Mouse (Mus musculus) heart, embryonic 14.5 days (tissue): ENCODE data around the gene E2f6. TPM values are rescaled to one million over a fixed set of nuclear protein-coding genes. Genes with fewer than 3 reads are reported as not detected.
A peak's percentile ranks its signal among the peaks of the same experiment; 100 is the strongest.

Experiments
- ATAC-seq: fragments of 200-750 bp; cut with Nextera tagmentation; 2 replicates; pipeline ENCODE4 v1.8.0; 2017; ENCODE audit warnings: low read depth, moderate TSS enrichment; ENCODE audit not compliant: insufficient number of reproducible peaks, insufficient read depth, low FRiP score
- H3K27ac ChIP-seq, 2 experiments: fragments of 200-500 bp in 1 of 2; fragments of 300-500 bp in 1 of 2; sonication (generic) in 1 of 2; replicated peaks in 1 of 2; 2 replicates each; pipeline ENCODE4 v1.5.1; 2012 to 2014; ENCODE audit warnings: low read depth in 2 of 2, low read length in 2 of 2, control low read depth in 1 of 2, mild to moderate bottlenecking in 1 of 2, mixed read lengths in 1 of 2; ENCODE audit not compliant: control insufficient read depth in 1 of 2, insufficient read depth in 1 of 2
- H3K27me3 ChIP-seq: fragments of 300-500 bp; sonication (generic); 2 replicates; pipeline ENCODE4 v1.6.1; 2014; ENCODE audit warnings: mild to moderate bottlenecking, low read length, control low read depth; ENCODE audit not compliant: control insufficient read depth, insufficient read depth
- H3K36me3 ChIP-seq: fragments of 300-500 bp; sonication (generic); 2 replicates; pipeline ENCODE4 v1.6.1; 2014; ENCODE audit warnings: mild to moderate bottlenecking, control low read depth, low read length, mixed read lengths; ENCODE audit not compliant: control insufficient read depth, insufficient read depth
- H3K4me1 ChIP-seq, 2 experiments: fragments of 200-500 bp in 1 of 2; fragments of 300-500 bp in 1 of 2; sonication (generic) in 1 of 2; 2 replicates each; pipeline ENCODE4 v1.6.1; 2012 to 2014; ENCODE audit warnings: low read length in 2 of 2, control low read depth in 1 of 2, mixed read lengths in 1 of 2; ENCODE audit not compliant: control insufficient read depth in 2 of 2, insufficient read depth in 2 of 2
- H3K4me2 ChIP-seq: fragments of 300-500 bp; sonication (generic); 2 replicates; pipeline ENCODE4 v1.6.1; 2014; ENCODE audit warnings: mild to moderate bottlenecking, low read length
- H3K4me3 ChIP-seq, 2 experiments: fragments of 200-500 bp in 1 of 2; fragments of 300-500 bp in 1 of 2; sonication (generic) in 1 of 2; 2 replicates each; pipeline ENCODE4 v1.5.1; 2012 to 2014; ENCODE audit warnings: low read length in 2 of 2, mild to moderate bottlenecking in 2 of 2, control low read depth in 1 of 2, low read depth in 1 of 2, moderate library complexity in 1 of 2; ENCODE audit not compliant: control insufficient read depth in 1 of 2, insufficient read depth in 1 of 2
- H3K9ac ChIP-seq: fragments of 300-500 bp; sonication (generic); 2 replicates; pipeline ENCODE4 v1.6.1; 2014; ENCODE audit warnings: mild to moderate bottlenecking, low read length
- H3K9me3 ChIP-seq: fragments of 300-500 bp; sonication (generic); 2 replicates; pipeline ENCODE4 v1.6.1; 2016; ENCODE audit warnings: low read length, control low read depth; ENCODE audit not compliant: control insufficient read depth
- WGBS: fragments of 180-500 bp; shearing (Covaris S2); extraction: QIAGEN DNeasy Blood & Tissue Kit; methylation state at CpG from one replicate; pipeline ENCODE4 v1.1.7; 2014; 5-methylcytosine and 5-hydroxymethylcytosine counted together
- polyA plus RNA-seq: library from polyadenylated mRNA; unstranded; fragments of >200 nt; fragmentation: Nextera tagmentation; extraction: Ambion mirVana; gene quantifications from 2 replicates; pipeline ENCODE4 v1.2.1, GENCODE M21; 2014

The E2f6 gene
- polyA plus RNA-seq, 1 experiment from 2014 or later: 57.3 TPM

GRCm38 (mm10) chr12:16875678-16876077 lies 64.9 kb downstream of the E2f6 start:
- Histone ChIP-seq H3K27me3 (no peaks in the 10 kb centered on the region), H3K9me3 (no peaks in the 10 kb centered on the region), H3K4me2 (no peak overlapping the region), H3K9ac (no peak overlapping the region), H3K4me3 (no peak overlapping the region), H3K36me3 (no peaks in the 10 kb centered on the region), H3K4me1 (peaks cover 30 to 58% of the 10 kb centered on the region in 2 experiments), H3K27ac (no peak overlapping the region)
- ATAC-seq: no peak
- 55% methylated on average over 7 of the region's 7 CpGs for WGBS

- ATAC-seq: no peak
- Histone ChIP-seq H3K27me3 (no peaks in the 10 kb centered on the region), H3K9me3 (no peaks in the 10 kb centered on the region), H3K4me3 (no peak overlapping the region), H3K4me2 (no peak overlapping the region), H3K9ac (no peak overlapping the region), H3K4me1 (peaks cover 27 to 54% of the 10 kb centered on the region in 2 experiments), H3K27ac (no peak overlapping the region), H3K36me3 (no peaks in the 10 kb centered on the region)
- 50% methylated on average over 3 of the region's 3 CpGs for WGBS
Observed at GRCm38 (mm10) chr12:16876667-16877066, 65.9 kb downstream of the E2f6 start.

GRCm38 (mm10) chr12:16877141-16877540 lies 66.4 kb downstream of the E2f6 start:
- H3K9me3 ChIP-seq: no peaks in the 10 kb centered on the region
- no peak overlapping the region for H3K9ac ChIP-seq
- peaks cover 27 to 54% of the 10 kb centered on the region in 2 experiments for H3K4me1 ChIP-seq
- H3K27me3 ChIP-seq: no peaks in the 10 kb centered on the region
- no peaks in the 10 kb centered on the region for H3K36me3 ChIP-seq
- WGBS: 36% methylated on average over 5 of the region's 5 CpGs
- no peak overlapping the region for H3K4me2 ChIP-seq
- peak overlapping the region in 1 of 2 experiments; percentile 15; a peak in 1 of 4 replicates for H3K27ac ChIP-seq
- ATAC-seq: no peak
- no peak overlapping the region for H3K4me3 ChIP-seq

- whole genome bisulfite sequencing: 20% methylated on average over 1 of the region's 1 CpGs
- no peaks in the 10 kb centered on the region for H3K36me3 ChIP-seq
- ATAC-seq: no peak
- H3K27me3 ChIP-seq: no peaks in the 10 kb centered on the region
- no peak overlapping the region for H3K4me2 ChIP-seq
- H3K9ac ChIP-seq: no peak overlapping the region
- peaks cover 27 to 59% of the 10 kb centered on the region in 2 experiments for H3K4me1 ChIP-seq
- no peak overlapping the region for H3K4me3 ChIP-seq
- H3K9me3 ChIP-seq: no peaks in the 10 kb centered on the region
- H3K27ac ChIP-seq: peak overlapping the region in 1 of 2 experiments; percentile 15; a peak in 1 of 4 replicates
Observed at GRCm38 (mm10) chr12:16877679-16878078, 66.9 kb downstream of the E2f6 start.

GRCm38 (mm10) chr12:16879369-16879768 lies 68.6 kb downstream of the E2f6 start:
- Histone ChIP-seq H3K4me3 (no peak overlapping the region), H3K27me3 (no peaks in the 10 kb centered on the region), H3K27ac (no peak overlapping the region), H3K9ac (no peak overlapping the region), H3K9me3 (no peaks in the 10 kb centered on the region), H3K36me3 (no peaks in the 10 kb centered on the region), H3K4me2 (no peak overlapping the region), H3K4me1 (peaks cover 20 to 49% of the 10 kb centered on the region in 2 experiments)
- 86% methylated on average over 1 of the region's 1 CpGs for WGBS
- ATAC-seq: no peak

GRCm38 (mm10) chr12:16880077-16880476 lies 69.3 kb downstream of the E2f6 start:
- no peak for ATAC-seq
- Histone ChIP-seq H3K4me1 (peaks cover 14 to 42% of the 10 kb centered on the region in 2 experiments), H3K9me3 (no peaks in the 10 kb centered on the region), H3K36me3 (no peaks in the 10 kb centered on the region), H3K4me3 (no peak overlapping the region), H3K27me3 (no peaks in the 10 kb centered on the region), H3K27ac (no peak overlapping the region), H3K9ac (no peak overlapping the region), H3K4me2 (no peak overlapping the region)
- WGBS: 76% methylated on average over 4 of the region's 4 CpGs

GRCm38 (mm10) chr12:16882442-16882841 lies 71.7 kb downstream of the E2f6 start:
- no peak for ATAC-seq

GRCm38 (mm10) chr12:16883111-16883510 lies 72.3 kb downstream of the E2f6 start:
- H3K4me2 ChIP-seq: no peak overlapping the region
- no peaks in the 10 kb centered on the region for H3K27me3 ChIP-seq
- WGBS: 49% methylated on average over 7 of the region's 7 CpGs
- no peaks in the 10 kb centered on the region for H3K9me3 ChIP-seq
- H3K27ac ChIP-seq: no peak overlapping the region
- ATAC-seq: no peak
- H3K9ac ChIP-seq: no peak overlapping the region
- H3K36me3 ChIP-seq: no peaks in the 10 kb centered on the region
- H3K4me3 ChIP-seq: no peak overlapping the region
- H3K4me1 ChIP-seq: peaks cover 6 to 20% of the 10 kb centered on the region in 2 experiments

More at GRCm38 (mm10) chr12:16882442-16882841, 71.7 kb downstream of the E2f6 start:
- Histone ChIP-seq H3K27ac (no peak overlapping the region), H3K36me3 (no peaks in the 10 kb centered on the region), H3K4me2 (no peak overlapping the region), H3K4me3 (no peak overlapping the region), H3K9ac (no peak overlapping the region), H3K9me3 (no peaks in the 10 kb centered on the region), H3K4me1 (peaks cover 6 to 26% of the 10 kb centered on the region in 2 experiments), H3K27me3 (no peaks in the 10 kb centered on the region)
- 64% methylated on average over 3 of the region's 3 CpGs for WGBS
